In genomic region chr16:33739802-33740201, GRCm38 (mm10) we compare ENCODE assay signal across 9 mouse cellular contexts. TPM values are rescaled to one million over a fixed set of nuclear protein-coding genes. Genes with fewer than 3 reads are reported as not detected.
A peak's percentile ranks its signal among the peaks of the same experiment; 100 is the strongest.
DNase-seq lines count a peak whose midpoint lies in the region; ATAC-seq and TF ChIP-seq lines count a peak whose summit lies in the region.
"Had no signal": no experiment of that assay in that cellular context is flagged by ENCODE, and none has a peak within 500 bp of the region (broad histone marks: within the 10 kb centered on the region; RNA-seq: fewer than 3 reads in every experiment).

No protein-coding gene starts in this region.

- ATAC-seq in CD4-positive, CD25-positive, alpha-beta regulatory T cell, adult 4 months, result peak; percentile 70
- no peak for ATAC-seq in embryonic facial prominence, embryonic 12.5 days (ENCODE audit: insufficient number of reproducible peaks, insufficient read depth, low FRiP score, low TSS enrichment)
- peak; percentile 58; the same call in 1 of the 2 replicates for ATAC-seq in heart, postnatal 0 days (ENCODE audit: insufficient read depth, low read depth)
- ATAC-seq in lung, embryonic 14.5 days (ENCODE audit: insufficient read depth), result peak; percentile 62; the same call in 1 of the 2 replicates

- no peak overlapping the region for H3K4me3 ChIP-seq in embryonic facial prominence, embryonic 12.5 days
- no peak overlapping the region for H3K4me3 ChIP-seq in heart, postnatal 0 days (ENCODE audit: low read depth, low read length)
- no peak overlapping the region for H3K4me3 ChIP-seq in lung, embryonic 14.5 days (ENCODE audit: low read depth, low read length)

- H3K27me3 ChIP-seq in embryonic facial prominence, embryonic 12.5 days, result no peaks in the 10 kb centered on the region
- no peaks in the 10 kb centered on the region for H3K27me3 ChIP-seq in heart, postnatal 0 days (ENCODE audit: control insufficient read depth, insufficient read depth, low read length)
- no peaks in the 10 kb centered on the region for H3K27me3 ChIP-seq in lung, embryonic 14.5 days (ENCODE audit: insufficient read depth, low read length)

- H3K4me2 ChIP-seq in embryonic facial prominence, embryonic 12.5 days (replicated peaks), result no peak overlapping the region
- no peak overlapping the region for H3K4me2 ChIP-seq in heart, postnatal 0 days (ENCODE audit: low read depth, low read length)
- no peak overlapping the region for H3K4me2 ChIP-seq in lung, embryonic 14.5 days

- H3K4me1 ChIP-seq in embryonic facial prominence, embryonic 12.5 days, result peaks cover 47% of the 10 kb centered on the region
- no peaks in the 10 kb centered on the region; the same call in 1 of the 2 replicates for H3K4me1 ChIP-seq in heart, postnatal 0 days (ENCODE audit: control insufficient read depth, insufficient read depth)
- H3K4me1 ChIP-seq in lung, embryonic 14.5 days (ENCODE audit: insufficient read depth), result 0 out of 2 replicates have a peak, but pooled peaks cover 3% of the 10 kb centered on the region

- H3K9ac ChIP-seq in embryonic facial prominence, embryonic 12.5 days, result no peak overlapping the region
- H3K9ac ChIP-seq in heart, postnatal 0 days (replicated peaks; ENCODE audit: low read depth, low read length), result no peak overlapping the region
- H3K9ac ChIP-seq in lung, embryonic 14.5 days, result no peak overlapping the region

- WGBS in embryonic facial prominence, embryonic 12.5 days, result 55% methylated on average over 3 of the region's 3 CpGs
- WGBS in heart, postnatal 0 days, result 44% methylated on average over 3 of the region's 3 CpGs
- 71% methylated on average over 3 of the region's 3 CpGs for WGBS in lung, embryonic 14.5 days

- H3K9me3 ChIP-seq in embryonic facial prominence, embryonic 12.5 days, result no peaks in the 10 kb centered on the region
- no peaks in the 10 kb centered on the region for H3K9me3 ChIP-seq in heart, postnatal 0 days (replicated peaks; ENCODE audit: control insufficient read depth, low read length)
- no peaks in the 10 kb centered on the region for H3K9me3 ChIP-seq in lung, embryonic 14.5 days (ENCODE audit: low read depth, low read length)

- TF ChIP-seq EP300 in heart, postnatal 0 days (IDR thresholded peaks at IDR 0.05; ENCODE audit: low read depth), result no peak

- DNase-seq in adrenal gland, adult 8-10 months, result peak; percentile 34
- peak; percentile 57 for DNase-seq in heart, postnatal 0 days (ENCODE audit: low spot score)
- DNase-seq in kidney, postnatal 36 days, result peak; percentile 70 to 76
- peak; percentile 78 for DNase-seq in lung, embryonic 14.5 days
- DNase-seq in ovary, postnatal 36 days (ENCODE audit: low spot score), result peak; percentile 45
- no peak for DNase-seq in yolk sac, embryonic 10.5 days (ENCODE audit: low spot score)

- peak overlapping the region; percentile 78 for H3K27ac ChIP-seq in embryonic facial prominence, embryonic 12.5 days
- no peak overlapping the region for H3K27ac ChIP-seq in heart, postnatal 0 days (ENCODE audit: low read depth)
- H3K27ac ChIP-seq in lung, embryonic 14.5 days (ENCODE audit: low read depth), result no peak overlapping the region

- TF ChIP-seq CTCF in heart, postnatal 0 days (IDR thresholded peaks at IDR 0.05; ENCODE audit: low read depth), result peak; percentile 71
- TF ChIP-seq CTCF in lung, embryonic 14.5 days (IDR thresholded peaks at IDR 0.05; ENCODE audit: low read depth), result peak; percentile 83

- H3K36me3 ChIP-seq in embryonic facial prominence, embryonic 12.5 days, result no peaks in the 10 kb centered on the region
- peaks cover 85% of the 10 kb centered on the region for H3K36me3 ChIP-seq in heart, postnatal 0 days (replicated peaks; ENCODE audit: control insufficient read depth, insufficient read depth, low read length)
- peaks cover 12% of the 10 kb centered on the region; the same call in 1 of the 2 replicates for H3K36me3 ChIP-seq in lung, embryonic 14.5 days (ENCODE audit: insufficient read depth)

RNA-seq across cellular contexts. Expression of gene Muc13, which starts 54.0 kb away (rescaled TPM):
- polyA plus RNA-seq in CD4-positive, CD25-positive, alpha-beta regulatory T cell, adult 4 months (2017; shearing (Covaris generic)), result under 1 TPM in 1 of 2 experiments, not detected in 1; 0.33 TPM
- under 1 TPM in 1 of 4 experiments, not detected in 3; 0.09 TPM for total RNA-seq in adrenal gland, adult 8-10 months (2022)
- 0.17 and 0.19 TPM in 2 replicates for polyA plus RNA-seq in embryonic facial prominence, embryonic 12.5 days (2016; fragmentation: Nextera tagmentation; extraction: Ambion mirVana)
- not detected in 2 replicates for total RNA-seq in heart, postnatal 0 days (2014; rRNA removed; ENCODE audit: low replicate concordance)
- polyA plus RNA-seq in heart, postnatal 0 days (2015; fragmentation: Nextera tagmentation; extraction: Ambion mirVana), result not detected in 2 replicates
- not detected in 2 replicates for polyA plus RNA-seq in lung, embryonic 14.5 days (2014; fragmentation: Nextera tagmentation; extraction: Ambion mirVana)
- total RNA-seq: gastrocnemius, adult 8-10 months had no signal

RNA-seq across cellular contexts. Expression of gene Heg1, which starts 55.6 kb away (rescaled TPM):
- 10 to 100 TPM; 21.1 to 31.1 TPM for polyA plus RNA-seq in CD4-positive, CD25-positive, alpha-beta regulatory T cell, adult 4 months (2017; shearing (Covaris generic))
- 10 to 100 TPM; 52.8 to 69.3 (median 61.5) TPM for total RNA-seq in adrenal gland, adult 8-10 months (2022)
- polyA plus RNA-seq in embryonic facial prominence, embryonic 12.5 days (2016; fragmentation: Nextera tagmentation; extraction: Ambion mirVana), result 16.7 and 17.9 TPM in 2 replicates
- 93.7 and 94.2 TPM in 2 replicates for total RNA-seq in heart, postnatal 0 days (2014; rRNA removed; ENCODE audit: low replicate concordance)
- polyA plus RNA-seq in heart, postnatal 0 days (2015; fragmentation: Nextera tagmentation; extraction: Ambion mirVana), result 24.5 and 28.7 TPM in 2 replicates
- 24.4 and 25.4 TPM in 2 replicates for polyA plus RNA-seq in lung, embryonic 14.5 days (2014; fragmentation: Nextera tagmentation; extraction: Ambion mirVana)
